Mouse (Mus musculus) forebrain, postnatal 0 days (tissue): ENCODE results near the gene Ltb4r1. TPM values are rescaled to one million over a fixed set of nuclear protein-coding genes. Genes with fewer than 3 reads are reported as not detected.

Experiments
- ATAC-seq: fragments of 200-750 bp; cut with Nextera tagmentation; 2 replicates; pipeline ENCODE4 v1.8.0; 2017; ENCODE audit warnings: mild to moderate bottlenecking, moderate library complexity
- DNase-seq: peaks from one replicate; pipeline ENCODE4 v3.0.0-alpha.2; 2015
- H3K27ac ChIP-seq: fragments of 300-500 bp; sonication (generic); 2 replicates; pipeline ENCODE4 v1.5.1; 2014; ENCODE audit warnings: low read depth, mild to moderate bottlenecking, antibody characterized with exemption, low read length, moderate library complexity, mixed read lengths
- H3K27me3 ChIP-seq: fragments of 300-500 bp; sonication (generic); 2 replicates; pipeline ENCODE4 v1.6.1; 2014; ENCODE audit warnings: mild to moderate bottlenecking, low read length, mixed read lengths; ENCODE audit not compliant: insufficient read depth
- H3K36me3 ChIP-seq: fragments of 300-500 bp; sonication (generic); 2 replicates; pipeline ENCODE4 v1.6.1; 2014; ENCODE audit warnings: mild to moderate bottlenecking, moderate library complexity; ENCODE audit not compliant: insufficient read depth
- H3K4me1 ChIP-seq: fragments of 300-500 bp; sonication (generic); 2 replicates; pipeline ENCODE4 v1.6.1; 2014; ENCODE audit warnings: antibody characterized with exemption; ENCODE audit not compliant: insufficient read depth
- H3K4me2 ChIP-seq: fragments of 300-500 bp; sonication (generic); 2 replicates; pipeline ENCODE4 v1.6.1; 2014; ENCODE audit warnings: low read depth, mild to moderate bottlenecking, moderate library complexity
- H3K4me3 ChIP-seq: fragments of 300-500 bp; sonication (generic); 2 replicates; pipeline ENCODE4 v1.5.1; 2014; ENCODE audit warnings: low read depth, low read length, mixed read lengths
- H3K9ac ChIP-seq: fragments of 300-500 bp; sonication (generic); 2 replicates; pipeline ENCODE4 v1.6.1; 2014; ENCODE audit warnings: mild to moderate bottlenecking
- H3K9me3 ChIP-seq: fragments of 300-500 bp; sonication (generic); 2 replicates; pipeline ENCODE4 v1.6.1; 2016; ENCODE audit warnings: low read length
- CTCF ChIP-seq: sonication (generic); IDR thresholded peaks from 2 replicates; pipeline ENCODE4 v1.5.1; 2016; ENCODE audit warnings: antibody characterized with exemption, control low read depth, low read depth
- WGBS: fragments of 180-500 bp; shearing (Covaris S2); extraction: QIAGEN DNeasy Blood & Tissue Kit; methylation state at CpG from one replicate; pipeline ENCODE4 v1.1.7; 2014; 5-methylcytosine and 5-hydroxymethylcytosine counted together
- polyA plus RNA-seq: library from polyadenylated mRNA; unstranded; fragments of >200 nt; fragmentation: Nextera tagmentation; extraction: Ambion mirVana; gene quantifications from 2 replicates; pipeline ENCODE4 v1.2.1, GENCODE M21; 2015
- total RNA-seq: library from RNA; depleted of rRNA; stranded (reverse); fragments of >200 nt; gene quantifications from 2 replicates; pipeline ENCODE4 v1.2.3, GENCODE M21; 2014

Gene Ltb4r1
- total and polyA plus RNA-seq, 2 experiments from 2014 or later: 0.48 to 0.90 TPM

- Histone ChIP-seq H3K27me3 (no peaks in the 10 kb centered on the region), H3K4me2 (no peak overlapping the region), H3K4me1 (0 out of 2 replicates have a peak, but pooled peaks cover 11% of the 10 kb centered on the region), H3K36me3 (peaks cover 8% of the 10 kb centered on the region; the same call in 1 of the 2 replicates), H3K9me3 (no peaks in the 10 kb centered on the region), H3K27ac (no peak overlapping the region), H3K9ac (no peak overlapping the region), H3K4me3 (no peak overlapping the region)
- ATAC-seq (no peak), DNase-seq (no peak)
- 79% methylated on average over 10 of the region's 10 CpGs for WGBS
- no peak for TF ChIP-seq CTCF
Measured at GRCm38 (mm10) chr14:55733889-55734288, 31.9 kb upstream of the Ltb4r1 start.

DNA sequence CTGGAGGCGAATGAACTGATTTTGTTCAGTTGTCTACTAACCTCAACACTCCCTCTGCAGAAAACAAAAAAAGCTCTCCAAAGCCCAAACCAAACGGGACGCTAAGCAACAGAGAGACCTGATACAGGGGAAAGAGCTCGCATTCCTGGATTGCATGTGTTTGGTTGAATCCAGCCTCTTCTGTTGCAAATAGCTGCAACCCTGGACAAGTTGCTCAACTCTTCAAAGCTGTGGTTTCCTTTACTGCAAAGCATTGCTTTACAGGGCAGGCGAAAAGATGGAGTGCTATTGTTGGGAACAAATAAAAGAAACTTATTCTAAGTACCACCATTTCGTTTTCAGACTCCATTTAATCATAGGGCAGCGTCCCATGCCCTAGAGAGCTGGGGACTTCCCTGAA, 30.9 kb upstream of the Ltb4r1 start:
- no peak overlapping the region for H3K9ac ChIP-seq
- ATAC-seq: no peak

GRCm38 (mm10) chr14:55735334-55735733, 30.4 kb upstream of the Ltb4r1 start:
- DNase-seq (no peak), ATAC-seq (no peak)
- TF ChIP-seq CTCF: no peak
- H3K36me3 ChIP-seq: peaks cover 22% of the 10 kb centered on the region
- no peaks in the 10 kb centered on the region for H3K27me3 ChIP-seq
- no peaks in the 10 kb centered on the region for H3K9me3 ChIP-seq
- H3K4me1 ChIP-seq: 0 out of 2 replicates have a peak, but pooled peaks cover 9% of the 10 kb centered on the region
- 76% methylated on average over 3 of the region's 3 CpGs for WGBS
- H3K4me3 ChIP-seq: no peak overlapping the region
- no peak overlapping the region for H3K9ac ChIP-seq
- no peak overlapping the region for H3K27ac ChIP-seq
- H3K4me2 ChIP-seq: no peak overlapping the region

More for the DNA sequence above, 30.9 kb upstream of the Ltb4r1 start:
- Histone ChIP-seq H3K4me1 (0 out of 2 replicates have a peak, but pooled peaks cover 11% of the 10 kb centered on the region), H3K27ac (no peak overlapping the region), H3K4me2 (no peak overlapping the region), H3K27me3 (no peaks in the 10 kb centered on the region), H3K4me3 (no peak overlapping the region), H3K9me3 (no peaks in the 10 kb centered on the region), H3K36me3 (peaks cover 17% of the 10 kb centered on the region)
- 66% methylated on average over 7 of the region's 7 CpGs for WGBS
- no peak for DNase-seq
- no peak for TF ChIP-seq CTCF

- 0 out of 2 replicates have a peak, but pooled peaks cover 4% of the 10 kb centered on the region for H3K4me1 ChIP-seq
- no peak for TF ChIP-seq CTCF
- peaks cover 26% of the 10 kb centered on the region for H3K36me3 ChIP-seq
- no peak overlapping the region for H3K9ac ChIP-seq
- no peak for DNase-seq
- 82% methylated on average over 4 of the region's 4 CpGs for WGBS
- no peak overlapping the region for H3K27ac ChIP-seq
- no peak for ATAC-seq
- H3K4me2 ChIP-seq: no peak overlapping the region
- no peak overlapping the region for H3K4me3 ChIP-seq
- H3K27me3 ChIP-seq: no peaks in the 10 kb centered on the region
- no peaks in the 10 kb centered on the region for H3K9me3 ChIP-seq
Measured at GRCm38 (mm10) chr14:55735758-55736157, 30.0 kb upstream of the Ltb4r1 start.

DNA sequence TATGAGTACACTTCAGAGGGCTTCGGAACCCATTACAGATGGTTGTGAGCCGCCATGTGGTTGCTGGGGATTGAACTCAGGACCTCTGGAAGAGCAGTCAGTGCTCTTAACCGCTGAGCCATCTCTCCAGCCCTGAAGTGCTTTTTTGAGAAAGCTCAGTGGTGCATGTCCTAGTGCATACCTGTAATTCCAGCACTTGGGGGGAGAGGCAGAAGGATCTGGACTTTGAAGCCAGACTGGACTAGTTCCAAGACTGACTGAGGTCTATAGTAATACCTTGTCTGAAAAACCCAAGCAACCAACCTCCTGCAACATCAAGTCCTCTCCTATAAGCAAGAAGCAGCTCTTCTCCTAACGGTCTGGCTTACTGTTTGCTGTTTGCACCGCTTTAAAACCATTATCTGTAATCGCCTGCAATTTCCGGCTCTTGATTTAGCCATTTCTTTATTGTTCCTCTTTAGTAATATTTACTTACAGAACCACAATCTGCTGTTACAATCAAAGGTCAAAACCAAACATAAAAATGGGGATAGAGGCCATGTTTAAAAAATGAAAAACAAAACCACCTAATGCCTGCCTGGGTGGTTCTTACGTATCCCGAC, 28.6 kb upstream of the Ltb4r1 start:
- no peaks in the 10 kb centered on the region for H3K27me3 ChIP-seq
- no peaks in the 10 kb centered on the region for H3K9me3 ChIP-seq
- DNase-seq (no peak), ATAC-seq (no peak)
- H3K9ac ChIP-seq: no peak overlapping the region
- 89% methylated on average over 9 of the region's 9 CpGs for WGBS
- H3K4me2 ChIP-seq: no peak overlapping the region
- H3K4me1 ChIP-seq: no peaks in the 10 kb centered on the region
- TF ChIP-seq CTCF: no peak
- H3K27ac ChIP-seq: no peak overlapping the region
- no peak overlapping the region for H3K4me3 ChIP-seq
- H3K36me3 ChIP-seq: peaks cover 33% of the 10 kb centered on the region

- H3K4me2 ChIP-seq: peak overlapping the region; percentile 19; the same call in 1 of the 2 replicates
- no peak overlapping the region for H3K9ac ChIP-seq
Measured at GRCm38 (mm10) chr14:55743711-55744110, 22.1 kb upstream of the Ltb4r1 start.

DNA sequence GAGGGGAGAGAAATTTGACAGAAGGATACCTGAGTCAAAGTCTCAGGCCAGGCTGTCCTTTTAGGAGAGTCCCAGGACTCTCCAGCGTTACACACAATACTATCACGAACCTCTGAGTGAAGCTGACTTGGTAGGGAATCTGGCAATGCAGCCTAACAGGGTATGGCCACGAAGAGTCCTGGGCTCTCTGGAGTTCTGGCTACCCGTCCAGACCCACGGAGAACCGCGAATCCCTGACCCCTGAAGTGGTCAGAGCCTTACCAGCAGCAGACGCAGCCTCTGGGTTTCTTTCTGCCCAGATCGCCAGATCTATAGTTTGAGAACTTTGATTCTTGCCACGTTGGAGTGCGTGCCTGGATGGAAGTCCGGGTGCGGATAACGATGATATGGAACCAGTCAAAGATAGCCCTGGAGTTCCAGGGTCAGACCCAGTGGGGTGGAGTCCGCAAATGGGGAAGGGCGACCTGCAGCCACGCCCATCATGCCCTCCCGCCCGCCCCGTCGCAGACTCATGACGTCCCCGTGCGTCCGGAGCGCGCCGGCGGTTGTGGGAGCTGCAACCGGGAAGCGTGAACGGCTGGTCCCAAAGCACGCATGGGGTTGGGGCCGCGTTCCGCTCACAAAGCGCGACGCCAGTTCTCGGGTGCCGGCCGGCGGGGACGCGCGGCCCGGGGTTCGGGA, 20.4 kb upstream of the Ltb4r1 start, which contains the start of the genes Dhrs1 and Nop9:
Gene Dhrs1 (minus strand): TSS at position 511 of the 681 bp plus-strand sequence.
Gene Nop9 (plus strand): TSS at position 514 of the 681 bp plus-strand sequence.
- DNase-seq (peak; percentile 89), ATAC-seq (peak; percentile 92)
- no peak for TF ChIP-seq CTCF
- Histone ChIP-seq H3K4me2 (peak within 1 kb of the TSS; percentile 88), H3K27me3 (no peaks in the 10 kb centered on the region), H3K9me3 (no peaks in the 10 kb centered on the region), H3K27ac (peak within 1 kb of the TSS; percentile 62; the same call in 1 of the 2 replicates), H3K36me3 (peaks cover 24% of the 10 kb centered on the region), H3K9ac (peak within 1 kb of the TSS; percentile 62), H3K4me1 (0 out of 2 replicates have a peak, but pooled peaks cover 12% of the 10 kb centered on the region), H3K4me3 (peak within 1 kb of the TSS; percentile 87)
- 2% methylated on average over 42 of the region's 48 CpGs for WGBS

More at GRCm38 (mm10) chr14:55743711-55744110, 22.1 kb upstream of the Ltb4r1 start:
- Histone ChIP-seq H3K4me3 (peak overlapping the region; percentile 2; the same call in 1 of the 2 replicates), H3K36me3 (peaks cover 27% of the 10 kb centered on the region), H3K27me3 (no peaks in the 10 kb centered on the region), H3K4me1 (0 out of 2 replicates have a peak, but pooled peaks cover 12% of the 10 kb centered on the region), H3K27ac (no peak overlapping the region), H3K9me3 (no peaks in the 10 kb centered on the region)
- WGBS: 16% methylated on average over 10 of the region's 10 CpGs
- TF ChIP-seq CTCF: peak; percentile 98
- DNase-seq (peak; percentile 86), ATAC-seq (peak; percentile 73)
